Mouse (Mus musculus) midbrain, embryonic 14.5 days (tissue): ENCODE results near the gene Mapt. TPM values are rescaled to one million over a fixed set of nuclear protein-coding genes. Genes with fewer than 3 reads are reported as not detected.

Experiments used
- ATAC-seq: fragments of 200-750 bp; cut with Nextera tagmentation; 2 replicates; pipeline ENCODE4 v1.8.0; 2017; ENCODE audit warnings: moderate number of reproducible peaks, moderate library complexity; ENCODE audit not compliant: low FRiP score, low TSS enrichment
- DNase-seq: peaks from one replicate; pipeline ENCODE4 v3.0.0-alpha.2; 2015
- H3K27ac ChIP-seq: fragments of 300-500 bp; sonication (generic); replicated peaks from 2 replicates; pipeline ENCODE4 v1.5.1; 2014; ENCODE audit warnings: mild to moderate bottlenecking, low read depth, low read length, moderate library complexity
- H3K27me3 ChIP-seq: fragments of 300-500 bp; sonication (generic); 2 replicates; pipeline ENCODE4 v1.6.1; 2014; ENCODE audit warnings: low read length, control low read depth, mixed read lengths; ENCODE audit not compliant: control insufficient read depth, insufficient read depth
- H3K36me3 ChIP-seq: fragments of 300-500 bp; sonication (generic); 2 replicates; pipeline ENCODE4 v1.6.1; 2014; ENCODE audit warnings: low read length, control low read depth; ENCODE audit not compliant: control insufficient read depth, insufficient read depth
- H3K4me1 ChIP-seq: fragments of 300-500 bp; sonication (generic); 2 replicates; pipeline ENCODE4 v1.6.1; 2014; ENCODE audit warnings: mild to moderate bottlenecking, antibody characterized with exemption, low read length, control low read depth; ENCODE audit not compliant: control insufficient read depth, insufficient read depth
- H3K4me2 ChIP-seq: fragments of 300-500 bp; sonication (generic); 2 replicates; pipeline ENCODE4 v1.6.1; 2014; ENCODE audit warnings: mild to moderate bottlenecking, low read length, moderate library complexity
- H3K4me3 ChIP-seq: fragments of 300-500 bp; sonication (generic); replicated peaks from 2 replicates; pipeline ENCODE4 v1.5.1; 2014; ENCODE audit warnings: low read depth, low read length
- H3K9ac ChIP-seq: fragments of 300-500 bp; sonication (generic); replicated peaks from 2 replicates; pipeline ENCODE4 v1.6.1; 2014; ENCODE audit warnings: mild to moderate bottlenecking, low read length, moderate library complexity
- H3K9me3 ChIP-seq: fragments of 300-500 bp; sonication (generic); 2 replicates; pipeline ENCODE4 v1.6.1; 2016; ENCODE audit warnings: low read length, control low read depth, mixed read lengths; ENCODE audit not compliant: control insufficient read depth
- WGBS: fragments of 180-500 bp; shearing (Covaris S2); extraction: QIAGEN DNeasy Blood & Tissue Kit; methylation state at CpG from one replicate; pipeline ENCODE4 v1.1.7; 2014; 5-methylcytosine and 5-hydroxymethylcytosine counted together
- polyA plus RNA-seq: library from polyadenylated mRNA; unstranded; fragments of >200 nt; fragmentation: Nextera tagmentation; extraction: Ambion mirVana; gene quantifications from 2 replicates; pipeline ENCODE4 v1.2.1, GENCODE M21; 2014

The Mapt gene
- polyA plus RNA-seq, 1 experiment from 2014 or later: 836 TPM

DNA sequence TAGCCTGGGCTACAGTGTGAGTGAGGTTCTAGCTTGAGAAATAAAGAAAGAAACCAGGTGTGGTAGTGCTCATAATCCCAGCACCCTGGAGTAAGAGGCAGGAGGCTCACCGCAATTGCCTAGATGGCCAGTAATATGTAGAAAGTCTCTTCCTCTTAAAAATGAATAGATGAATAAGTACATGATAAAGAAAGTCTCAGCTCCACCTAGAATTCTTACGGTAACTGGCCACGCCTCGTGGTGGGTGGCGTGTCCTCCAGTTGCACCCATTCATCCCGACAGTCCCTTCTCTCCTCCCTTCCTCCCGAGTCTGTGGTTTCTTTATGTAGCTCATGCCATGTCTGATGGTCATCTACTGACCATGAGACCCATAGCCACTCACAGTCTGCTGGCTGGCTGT is 74.5 kb downstream of the Mapt start:
- H3K4me2 ChIP-seq: no peak overlapping the region
- 94% methylated on average over 7 of the region's 7 CpGs for WGBS
- ATAC-seq (no peak), DNase-seq (no peak)
- no peaks in the 10 kb centered on the region for H3K4me1 ChIP-seq
- H3K27ac ChIP-seq: no peak overlapping the region
- H3K27me3 ChIP-seq: no peaks in the 10 kb centered on the region
- H3K4me3 ChIP-seq: no peak overlapping the region
- H3K9me3 ChIP-seq: no peaks in the 10 kb centered on the region
- H3K36me3 ChIP-seq: peaks cover 50% of the 10 kb centered on the region
- no peak overlapping the region for H3K9ac ChIP-seq

DNA sequence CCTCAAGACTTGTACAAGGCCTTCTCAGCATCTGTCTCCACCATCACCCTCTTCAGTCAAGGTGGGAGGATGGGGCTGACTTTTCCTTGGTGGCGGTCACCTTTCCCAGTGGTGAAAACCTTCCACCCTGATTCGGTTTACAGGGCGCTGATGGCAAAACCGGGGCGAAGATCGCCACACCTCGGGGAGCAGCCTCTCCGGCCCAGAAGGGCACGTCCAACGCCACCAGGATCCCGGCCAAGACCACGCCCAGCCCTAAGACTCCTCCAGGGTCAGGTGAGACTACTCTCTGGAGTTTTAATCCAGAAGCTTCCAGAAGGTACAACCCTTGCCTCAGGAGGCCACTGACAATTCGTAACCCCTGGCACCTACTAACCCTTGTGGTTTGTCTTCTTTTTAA is 75.3 kb downstream of the Mapt start:
- H3K36me3 ChIP-seq: peaks cover 53% of the 10 kb centered on the region
- no peak for ATAC-seq

DNA sequence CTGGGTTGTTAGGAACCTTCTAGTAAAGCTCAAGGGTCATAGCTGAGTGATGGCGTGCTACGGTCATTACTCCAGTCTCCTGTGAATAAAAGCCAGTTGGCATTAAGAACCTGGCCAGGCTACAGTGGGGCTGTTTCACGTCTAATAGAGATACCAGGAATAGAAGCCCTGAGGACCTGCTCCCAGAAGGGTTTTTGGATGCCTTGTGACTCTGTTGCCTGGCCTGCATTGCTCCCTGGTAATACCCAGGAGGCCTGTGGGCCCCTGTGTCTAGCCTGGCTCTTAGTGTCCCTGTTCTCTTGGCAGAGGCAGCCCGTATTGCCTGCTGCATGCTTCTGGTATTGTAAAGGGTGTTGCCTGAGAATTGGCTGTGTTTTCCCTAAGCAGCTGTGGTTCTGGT is 75.9 kb downstream of the Mapt start:
- DNase-seq (no peak), ATAC-seq (no peak)
- peaks cover 58% of the 10 kb centered on the region for H3K36me3 ChIP-seq
- H3K27ac ChIP-seq: no peak overlapping the region
- WGBS: 74% methylated on average over 4 of the region's 4 CpGs
- H3K9ac ChIP-seq: no peak overlapping the region
- no peak overlapping the region for H3K4me2 ChIP-seq
- no peak overlapping the region for H3K4me3 ChIP-seq
- no peaks in the 10 kb centered on the region for H3K4me1 ChIP-seq
- no peaks in the 10 kb centered on the region for H3K27me3 ChIP-seq
- H3K9me3 ChIP-seq: no peaks in the 10 kb centered on the region

More for the DNA sequence above, 75.3 kb downstream of the Mapt start:
- Histone ChIP-seq H3K27me3 (no peaks in the 10 kb centered on the region), H3K4me2 (no peak overlapping the region), H3K27ac (no peak overlapping the region), H3K9ac (no peak overlapping the region), H3K9me3 (no peaks in the 10 kb centered on the region), H3K4me3 (no peak overlapping the region), H3K4me1 (no peaks in the 10 kb centered on the region)
- no peak for DNase-seq
- 95% methylated on average over 13 of the region's 13 CpGs for WGBS

DNA sequence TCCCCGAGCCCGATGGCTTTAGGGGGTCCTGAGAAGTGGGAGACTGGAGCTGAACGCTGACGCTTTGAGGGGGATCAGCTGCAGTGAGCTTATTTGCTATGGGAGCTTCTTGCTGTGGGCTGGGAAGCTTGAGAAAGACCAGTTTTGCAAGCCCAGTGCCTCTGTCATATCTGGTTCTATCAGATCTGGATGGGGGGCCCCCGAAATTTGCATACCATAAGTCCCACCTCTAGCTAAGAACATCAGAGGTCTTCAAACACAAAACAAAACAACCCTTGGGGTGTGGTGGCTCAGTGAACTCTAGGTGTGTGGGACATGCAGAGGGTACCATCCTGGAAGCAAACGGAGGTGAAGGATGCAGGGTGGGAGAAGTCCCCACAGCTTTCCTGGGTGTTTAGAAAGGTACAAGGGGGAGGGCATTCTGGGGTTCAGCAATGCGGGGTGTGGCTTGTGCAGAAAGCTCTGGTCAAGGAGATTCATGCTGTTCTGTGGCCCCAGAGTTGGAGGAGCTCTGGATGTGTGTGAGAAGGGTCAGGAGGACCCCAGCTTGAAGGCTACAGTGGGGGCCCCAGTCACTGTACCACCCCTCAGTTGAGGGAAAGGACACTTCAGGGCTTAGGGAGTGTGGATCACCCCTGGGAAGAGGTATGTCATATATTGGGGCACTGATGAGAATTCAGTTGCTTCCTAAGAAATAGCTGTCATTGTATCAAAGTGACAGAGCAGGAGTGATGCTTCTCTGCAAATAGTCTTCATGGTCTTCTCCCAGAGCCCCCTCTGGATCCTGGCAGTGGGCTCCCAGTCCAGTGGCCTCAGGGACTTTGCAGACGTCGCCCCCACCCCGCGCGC is 78.4 kb downstream of the Mapt start:
- WGBS: 43% methylated on average over 12 of the region's 12 CpGs
- Histone ChIP-seq H3K27me3 (no peaks in the 10 kb centered on the region), H3K9ac (no peak overlapping the region), H3K36me3 (peaks cover 75% of the 10 kb centered on the region), H3K4me3 (no peak overlapping the region), H3K4me2 (no peak overlapping the region), H3K9me3 (no peaks in the 10 kb centered on the region), H3K4me1 (no peaks in the 10 kb centered on the region), H3K27ac (no peak overlapping the region)
- DNase-seq: no peak
- ATAC-seq: no peak

DNA sequence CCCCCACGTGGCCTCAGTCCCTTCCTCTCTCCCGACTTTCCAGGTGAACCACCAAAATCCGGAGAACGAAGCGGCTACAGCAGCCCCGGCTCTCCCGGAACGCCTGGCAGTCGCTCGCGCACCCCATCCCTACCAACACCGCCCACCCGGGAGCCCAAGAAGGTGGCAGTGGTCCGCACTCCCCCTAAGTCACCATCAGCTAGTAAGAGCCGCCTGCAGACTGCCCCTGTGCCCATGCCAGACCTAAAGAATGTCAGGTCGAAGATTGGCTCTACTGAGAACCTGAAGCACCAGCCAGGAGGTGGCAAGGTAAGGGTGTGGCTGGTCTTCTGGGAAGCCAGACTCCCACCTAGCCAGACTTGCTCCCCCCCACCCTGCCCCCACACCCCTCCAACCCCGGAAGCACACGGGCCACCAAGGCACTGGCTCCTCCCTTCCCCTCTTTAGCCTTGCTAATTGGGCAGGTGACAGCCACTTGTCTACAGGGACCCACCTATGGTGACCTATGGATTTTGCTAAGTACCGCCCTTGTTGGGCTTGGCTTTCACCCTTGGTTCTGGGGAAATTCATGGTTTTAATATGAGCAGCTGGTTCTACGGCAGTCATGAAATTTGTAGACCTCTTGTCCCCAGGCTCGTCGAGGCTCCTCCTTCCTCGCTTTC is 79.2 kb downstream of the Mapt start:
- WGBS: 15% methylated on average over 23 of the region's 23 CpGs
- Histone ChIP-seq H3K27me3 (no peaks in the 10 kb centered on the region), H3K27ac (no peak overlapping the region), H3K9ac (no peak overlapping the region), H3K36me3 (peaks cover 76% of the 10 kb centered on the region), H3K9me3 (no peaks in the 10 kb centered on the region), H3K4me1 (no peaks in the 10 kb centered on the region), H3K4me2 (no peak overlapping the region), H3K4me3 (no peak overlapping the region)
- DNase-seq: no peak
- ATAC-seq: no peak

DNA sequence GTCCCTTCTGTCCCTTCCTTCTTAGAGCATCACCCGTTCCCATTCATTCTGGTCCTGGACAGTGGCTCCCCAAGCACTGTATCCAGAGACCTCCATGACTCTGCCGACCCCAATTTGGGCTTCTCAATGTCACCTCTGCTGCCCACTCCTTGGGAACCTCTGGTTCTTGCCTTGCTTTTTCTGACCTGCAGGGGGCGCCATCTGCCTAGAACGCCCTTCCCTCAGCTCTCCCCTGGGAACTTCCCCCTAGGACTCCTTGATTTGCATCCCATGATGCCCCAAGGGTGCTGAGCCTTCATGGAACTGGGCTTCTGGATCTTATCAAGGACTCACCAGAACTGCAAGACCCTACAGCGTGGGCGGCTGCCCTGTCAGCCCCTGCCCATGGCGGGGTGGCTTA is 80.5 kb downstream of the Mapt start:
- Histone ChIP-seq H3K36me3 (peaks cover 67% of the 10 kb centered on the region), H3K27ac (no peak overlapping the region), H3K4me1 (no peaks in the 10 kb centered on the region), H3K4me2 (no peak overlapping the region), H3K27me3 (no peaks in the 10 kb centered on the region), H3K4me3 (no peak overlapping the region), H3K9ac (no peak overlapping the region), H3K9me3 (no peaks in the 10 kb centered on the region)
- 66% methylated on average over 7 of the region's 7 CpGs for WGBS
- DNase-seq (no peak), ATAC-seq (no peak)

DNA sequence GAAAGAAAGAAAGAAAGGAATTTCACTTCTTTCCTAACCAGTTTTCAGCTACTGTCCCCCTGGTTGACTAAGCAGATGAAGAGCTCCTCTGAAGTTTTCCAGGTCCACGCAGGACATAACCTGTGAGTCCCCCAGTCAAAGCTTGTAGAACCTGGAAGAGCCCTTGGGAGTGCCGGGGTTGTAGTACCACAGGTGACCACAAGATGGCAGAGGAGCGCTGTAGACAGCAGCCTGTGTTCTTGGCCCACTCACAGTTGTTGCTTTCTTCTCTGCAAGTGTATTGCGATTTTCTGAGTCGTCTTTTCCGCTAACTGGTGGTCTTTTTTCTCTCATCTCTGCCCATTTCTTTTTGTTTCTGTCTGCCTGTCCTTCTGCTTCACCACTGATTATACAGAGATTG is 84.5 kb downstream of the Mapt start:
- no peak for ATAC-seq
- Histone ChIP-seq H3K36me3 (peaks cover 48% of the 10 kb centered on the region), H3K9me3 (no peaks in the 10 kb centered on the region), H3K4me2 (no peak overlapping the region), H3K4me3 (no peak overlapping the region), H3K27me3 (no peaks in the 10 kb centered on the region), H3K27ac (no peak overlapping the region), H3K9ac (no peak overlapping the region), H3K4me1 (peaks cover 16% of the 10 kb centered on the region)
- peak; percentile 92 for DNase-seq
- 9% methylated on average over 6 of the region's 6 CpGs for WGBS

DNA sequence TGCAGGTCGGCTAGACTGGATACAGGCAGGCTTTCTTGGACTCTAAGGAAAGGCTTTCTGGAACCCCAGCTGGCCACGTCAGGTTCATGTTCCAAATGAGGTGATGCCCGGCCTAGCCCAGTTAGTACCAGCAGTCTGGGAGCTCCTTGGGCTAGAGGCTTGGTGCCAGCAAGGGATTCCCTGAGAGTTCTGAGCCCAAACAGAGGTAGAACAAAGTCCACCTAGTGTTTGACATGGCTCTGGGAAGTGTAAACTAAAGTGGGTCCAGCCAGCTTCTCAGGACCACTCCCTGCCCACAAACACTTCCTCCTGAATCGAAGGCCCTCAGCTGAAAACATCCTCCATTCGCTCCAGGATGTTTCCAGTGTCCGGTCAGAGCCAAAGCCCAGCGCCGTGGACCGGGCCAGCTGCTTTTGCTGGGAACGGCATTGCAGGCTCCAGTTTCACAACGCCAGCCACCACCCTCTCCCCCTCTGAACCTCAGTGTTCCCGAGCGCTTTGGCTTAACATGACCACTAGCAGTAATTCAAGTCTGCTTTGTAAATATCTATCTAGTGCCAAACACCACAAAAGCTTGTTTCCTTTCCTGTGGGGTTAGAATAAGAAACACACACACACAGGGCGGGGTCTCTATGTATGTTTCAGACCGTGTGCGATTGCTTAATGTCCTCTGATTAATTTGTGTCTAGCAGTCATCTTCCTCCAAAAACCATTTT is 85.7 kb downstream of the Mapt start:
- Histone ChIP-seq H3K36me3 (peaks cover 45% of the 10 kb centered on the region), H3K9me3 (no peaks in the 10 kb centered on the region), H3K9ac (no peak overlapping the region), H3K4me2 (no peak overlapping the region), H3K27me3 (no peaks in the 10 kb centered on the region), H3K4me1 (peaks cover 16% of the 10 kb centered on the region), H3K4me3 (no peak overlapping the region), H3K27ac (no peak overlapping the region)
- DNase-seq: no peak
- no peak for ATAC-seq
- 81% methylated on average over 16 of the region's 16 CpGs for WGBS
